Comparison of ENCODE assay signal across 8 mouse cellular contexts in the genomic region with DNA sequence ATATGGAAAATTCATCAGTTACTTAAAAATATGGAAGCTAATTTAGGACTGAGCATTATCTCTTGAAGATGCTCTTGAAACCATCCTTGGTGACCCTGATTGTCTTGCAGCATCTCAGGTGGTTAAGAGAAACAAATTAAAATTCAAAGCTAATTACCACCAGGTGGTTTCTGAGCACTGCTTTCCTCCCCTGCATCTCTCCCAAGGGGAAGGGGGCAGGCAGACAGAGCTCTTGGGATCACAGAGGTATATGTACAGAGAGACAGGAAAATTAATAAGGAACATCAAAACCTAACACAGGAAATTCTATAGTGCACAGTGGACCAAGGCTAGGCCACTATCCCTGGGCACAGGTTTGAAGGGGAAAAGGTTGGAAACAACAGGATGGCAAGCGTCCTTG. TPM values are rescaled to one million over a fixed set of nuclear protein-coding genes. Genes with fewer than 3 reads are reported as not detected.
DNase-seq lines count a peak whose midpoint lies in the region; ATAC-seq and TF ChIP-seq lines count a peak whose summit lies in the region.

No protein-coding gene starts in this region.

- peak; percentile 27; the same call in 1 of the 2 replicates for ATAC-seq in kidney, postnatal 0 days (replicated peaks; ENCODE audit: low FRiP score, low read depth)
- peak; percentile 5; the same call in 1 of the 2 replicates for ATAC-seq in heart, embryonic 16.5 days (replicated peaks; ENCODE audit: extremely low read depth, insufficient read depth, low FRiP score)
- no peak for ATAC-seq in liver, embryonic 16.5 days (ENCODE audit: low read depth)

- peak overlapping the region; percentile 78 for H3K4me2 ChIP-seq in kidney, postnatal 0 days (ENCODE audit: low read length)
- peak overlapping the region; percentile 67 for H3K4me2 ChIP-seq in heart, embryonic 16.5 days (ENCODE audit: low read depth, low read length)
- peak overlapping the region; percentile 50 for H3K4me2 ChIP-seq in liver, embryonic 16.5 days (ENCODE audit: low read depth, low read length)

- peak overlapping the region; percentile 50 for H3K4me3 ChIP-seq in kidney, postnatal 0 days (replicated peaks; ENCODE audit: low read depth, low read length)
- peak overlapping the region; percentile 57 for H3K4me3 ChIP-seq in heart, embryonic 16.5 days (ENCODE audit: low read length)
- peak overlapping the region; percentile 64 for H3K4me3 ChIP-seq in liver, embryonic 16.5 days (ENCODE audit: low read depth, low read length)

- no peaks in the 10 kb centered on the region for H3K36me3 ChIP-seq in kidney, postnatal 0 days (ENCODE audit: insufficient read depth, low read length)
- no peaks in the 10 kb centered on the region for H3K36me3 ChIP-seq in heart, embryonic 16.5 days (ENCODE audit: control insufficient read depth, insufficient read depth)
- no peaks in the 10 kb centered on the region for H3K36me3 ChIP-seq in liver, embryonic 16.5 days (ENCODE audit: control insufficient read depth, insufficient read depth)

- WGBS in kidney, postnatal 0 days: 71% methylated on average over 1 of the region's 1 CpGs
- WGBS in heart, embryonic 16.5 days: 55% methylated on average over 1 of the region's 1 CpGs
- 48% methylated on average over 1 of the region's 1 CpGs for WGBS in liver, embryonic 16.5 days (ENCODE audit: insufficient replicate concordance)

- H3K27me3 ChIP-seq in kidney, postnatal 0 days (ENCODE audit: insufficient read depth, low read length): no peaks in the 10 kb centered on the region
- H3K27me3 ChIP-seq in heart, embryonic 16.5 days (ENCODE audit: control insufficient read depth, insufficient read depth, low read length): no peaks in the 10 kb centered on the region
- no peaks in the 10 kb centered on the region for H3K27me3 ChIP-seq in liver, embryonic 16.5 days (ENCODE audit: control insufficient read depth, insufficient read depth, low read depth, low read length)

- peak overlapping the region; percentile 15; the same call in 1 of the 2 replicates for H3K27ac ChIP-seq in kidney, postnatal 0 days
- H3K27ac ChIP-seq in heart, embryonic 16.5 days (ENCODE audit: low read length): peak overlapping the region; percentile 71
- no peak overlapping the region; the same call in 1 of the 2 replicates for H3K27ac ChIP-seq in liver, embryonic 16.5 days (ENCODE audit: low read length)

- H3K4me1 ChIP-seq in kidney, postnatal 0 days (replicated peaks; ENCODE audit: insufficient read depth, low read length): peaks cover 3% of the 10 kb centered on the region
- H3K4me1 ChIP-seq in heart, embryonic 16.5 days (ENCODE audit: control insufficient read depth, insufficient read depth, low read length): peaks cover 9% of the 10 kb centered on the region
- H3K4me1 ChIP-seq in liver, embryonic 16.5 days (ENCODE audit: control insufficient read depth, low read depth, low read length): peaks cover 6% of the 10 kb centered on the region

- DNase-seq in kidney, postnatal 0 days (ENCODE audit: low spot score): no peak
- no peak for DNase-seq in kidney, adult 8-10 months
- DNase-seq in brain, adult 2 months (ENCODE audit: low read depth, low spot score): peak; percentile 1
- DNase-seq in urinary bladder, postnatal 10 days (ENCODE audit: low spot score): no peak
- DNase-seq in adrenal gland, adult 18-20 months (ENCODE audit: low spot score in 2 of 2): no peak
- DNase-seq in retina, embryonic 14.5 days (ENCODE audit: low spot score): no peak

- no peaks in the 10 kb centered on the region for H3K9me3 ChIP-seq in kidney, postnatal 0 days (replicated peaks; ENCODE audit: low read length)
- no peaks in the 10 kb centered on the region for H3K9me3 ChIP-seq in heart, embryonic 16.5 days (replicated peaks; ENCODE audit: control insufficient read depth, low read length)
- H3K9me3 ChIP-seq in liver, embryonic 16.5 days (replicated peaks; ENCODE audit: control insufficient read depth, low read length): no peaks in the 10 kb centered on the region

- H3K9ac ChIP-seq in kidney, postnatal 0 days (ENCODE audit: low read depth, low read length): peak overlapping the region; percentile 51; the same call in 1 of the 2 replicates
- H3K9ac ChIP-seq in heart, embryonic 16.5 days (ENCODE audit: low read length): peak overlapping the region; percentile 66
- peak overlapping the region; percentile 55 for H3K9ac ChIP-seq in liver, embryonic 16.5 days (ENCODE audit: low read depth, low read length)

- no peak for TF ChIP-seq CTCF in kidney, postnatal 0 days (IDR thresholded peaks at IDR 0.05; ENCODE audit: low read depth)

RNA-seq across cellular contexts. Expression of a gene that starts 0.5 kb away (rescaled TPM):
- polyA plus RNA-seq in kidney, postnatal 0 days (2015; fragmentation: Nextera tagmentation; extraction: Ambion mirVana): 2.2 and 2.4 TPM in 2 replicates
- 1.8 TPM in 2 replicates for polyA plus RNA-seq in heart, embryonic 16.5 days (2015; fragmentation: Nextera tagmentation; extraction: Ambion mirVana)
- 0.65 and 0.75 TPM in 2 replicates for polyA plus RNA-seq in liver, embryonic 16.5 days (2015; fragmentation: Nextera tagmentation; extraction: Ambion mirVana)
- 1 to 10 TPM; 4.8 to 4.9 TPM for total RNA-seq in adrenal gland, adult 18-20 months (2021)

RNA-seq across cellular contexts. Expression of a gene that starts 26.6 kb away (rescaled TPM):
- polyA plus RNA-seq in kidney, postnatal 0 days (2015; fragmentation: Nextera tagmentation; extraction: Ambion mirVana): 1.1 and 1.2 TPM in 2 replicates
- 0.94 and 1.3 TPM in 2 replicates for polyA plus RNA-seq in heart, embryonic 16.5 days (2015; fragmentation: Nextera tagmentation; extraction: Ambion mirVana)
- 0.46 TPM in 1 of 2 replicates, not detected in the other for polyA plus RNA-seq in liver, embryonic 16.5 days (2015; fragmentation: Nextera tagmentation; extraction: Ambion mirVana)
- total RNA-seq in adrenal gland, adult 18-20 months (2021): 1 to 10 TPM; 1.7 to 2.5 TPM

RNA-seq across cellular contexts. Expression of a gene that starts 27.5 kb away (rescaled TPM):
- 0.36 and 0.37 TPM in 2 replicates for polyA plus RNA-seq in kidney, postnatal 0 days (2015; fragmentation: Nextera tagmentation; extraction: Ambion mirVana)
- 0.83 TPM in 1 of 2 replicates, not detected in the other for polyA plus RNA-seq in heart, embryonic 16.5 days (2015; fragmentation: Nextera tagmentation; extraction: Ambion mirVana)
- polyA plus RNA-seq in liver, embryonic 16.5 days (2015; fragmentation: Nextera tagmentation; extraction: Ambion mirVana): 0.19 TPM in 1 of 2 replicates, not detected in the other
- total RNA-seq in adrenal gland, adult 18-20 months (2021): 1 to 10 TPM; 1.8 to 1.9 TPM

RNA-seq across cellular contexts. Expression of a gene that starts 27.5 kb away (rescaled TPM):
- polyA plus RNA-seq in kidney, postnatal 0 days (2015; fragmentation: Nextera tagmentation; extraction: Ambion mirVana): 1.1 and 1.3 TPM in 2 replicates
- 0.60 and 0.72 TPM in 2 replicates for polyA plus RNA-seq in heart, embryonic 16.5 days (2015; fragmentation: Nextera tagmentation; extraction: Ambion mirVana)
- 0.62 and 0.63 TPM in 2 replicates for polyA plus RNA-seq in liver, embryonic 16.5 days (2015; fragmentation: Nextera tagmentation; extraction: Ambion mirVana)
- 1 to 10 TPM; 1.7 to 2.6 TPM for total RNA-seq in adrenal gland, adult 18-20 months (2021)

RNA-seq across cellular contexts. Expression of a gene that starts 42.7 kb away (rescaled TPM):
- polyA plus RNA-seq in kidney, postnatal 0 days (2015; fragmentation: Nextera tagmentation; extraction: Ambion mirVana): 0.20 and 0.23 TPM in 2 replicates
- polyA plus RNA-seq in heart, embryonic 16.5 days (2015; fragmentation: Nextera tagmentation; extraction: Ambion mirVana): 0.71 TPM in 1 of 2 replicates, not detected in the other
- 0.13 and 0.35 TPM in 2 replicates for polyA plus RNA-seq in liver, embryonic 16.5 days (2015; fragmentation: Nextera tagmentation; extraction: Ambion mirVana)
- 1 to 10 TPM; 1.3 to 2.1 TPM for total RNA-seq in adrenal gland, adult 18-20 months (2021)
